Mouse (Mus musculus): ENCODE data around the gene Rpia. TPM values are rescaled to one million over a fixed set of nuclear protein-coding genes. Genes with fewer than 3 reads are reported as not detected.
A peak's percentile ranks its signal among the peaks of the same experiment; 100 is the strongest.

Gene Rpia
- polyA plus RNA-seq, 1 experiment from 2014 or later = 3.6 TPM

- peaks cover 29% of the 10 kb centered on the region for H3K4me1 ChIP-seq (replicated peaks)
- peak overlapping the region; percentile 82 for H3K4me3 ChIP-seq
- no peaks in the 10 kb centered on the region for H3K27me3 ChIP-seq
- no peak overlapping the region for H3K27ac ChIP-seq (replicated peaks)
- peak overlapping the region; percentile 71 for H3K4me2 ChIP-seq
- peaks cover 11% of the 10 kb centered on the region; the same call in 1 of the 2 replicates for H3K36me3 ChIP-seq
- ATAC-seq (ENCODE audit: low read depth) = peak; percentile 21
- WGBS = 39% methylated on average over 8 of the region's 8 CpGs
- H3K9me3 ChIP-seq = no peaks in the 10 kb centered on the region
- peak overlapping the region; percentile 67 for H3K9ac ChIP-seq
These were observed 612 bp upstream of the Rpia start for GRCm38 (mm10) chr6:70792644-70793043.

- WGBS = 8% methylated on average over 18 of the region's 18 CpGs
- Histone ChIP-seq H3K27me3 (no peaks in the 10 kb centered on the region), H3K9me3 (no peaks in the 10 kb centered on the region), H3K4me1 (replicated peaks) (peaks cover 39% of the 10 kb centered on the region), H3K9ac (peak overlapping the region; percentile 84), H3K27ac (replicated peaks) (peak overlapping the region; percentile 63), H3K4me3 (peak overlapping the region; percentile 82), H3K4me2 (peak overlapping the region; percentile 71), H3K36me3 (peaks cover 11% of the 10 kb centered on the region; the same call in 1 of the 2 replicates)
- ATAC-seq (ENCODE audit: low read depth) = peak; percentile 63
These were observed 925 bp downstream of the Rpia start for GRCm38 (mm10) chr6:70790852-70791761.

- Histone ChIP-seq H3K27ac (replicated peaks) (no peak overlapping the region), H3K9me3 (no peaks in the 10 kb centered on the region), H3K4me2 (peak overlapping the region; percentile 71), H3K4me3 (peak overlapping the region; percentile 82), H3K9ac (peak overlapping the region; percentile 84), H3K4me1 (replicated peaks) (peaks cover 45% of the 10 kb centered on the region), H3K27me3 (no peaks in the 10 kb centered on the region), H3K36me3 (peaks cover 13% of the 10 kb centered on the region; the same call in 1 of the 2 replicates)
- WGBS = 86% methylated on average over 9 of the region's 9 CpGs
- no peak for ATAC-seq (ENCODE audit: low read depth)
These were observed 1.9 kb downstream of the Rpia start for GRCm38 (mm10) chr6:70790034-70790650.

GRCm38 (mm10) chr6:70789134-70789533 is 2.9 kb downstream of the Rpia start:
- no peaks in the 10 kb centered on the region for H3K9me3 ChIP-seq
- peaks cover 45% of the 10 kb centered on the region for H3K4me1 ChIP-seq (replicated peaks)
- no peak overlapping the region for H3K4me2 ChIP-seq
- no peak overlapping the region for H3K4me3 ChIP-seq
- no peak overlapping the region for H3K9ac ChIP-seq
- peaks cover 21% of the 10 kb centered on the region; the same call in 1 of the 2 replicates for H3K36me3 ChIP-seq
- WGBS = 98% methylated on average over 3 of the region's 3 CpGs
- no peaks in the 10 kb centered on the region for H3K27me3 ChIP-seq
- no peak overlapping the region for H3K27ac ChIP-seq (replicated peaks)
- no peak for ATAC-seq (ENCODE audit: low read depth)

- Histone ChIP-seq H3K27ac (replicated peaks) (no peak overlapping the region), H3K27me3 (no peaks in the 10 kb centered on the region), H3K4me3 (no peak overlapping the region), H3K4me1 (replicated peaks) (peaks cover 40% of the 10 kb centered on the region), H3K4me2 (no peak overlapping the region), H3K36me3 (peaks cover 33% of the 10 kb centered on the region), H3K9ac (no peak overlapping the region), H3K9me3 (no peaks in the 10 kb centered on the region)
- WGBS = 74% methylated on average over 2 of the region's 2 CpGs
- ATAC-seq (ENCODE audit: low read depth) = no peak
These were observed 4.5 kb downstream of the Rpia start for GRCm38 (mm10) chr6:70787524-70787923.

GRCm38 (mm10) chr6:70785852-70786251 is 6.2 kb downstream of the Rpia start:
- Histone ChIP-seq H3K36me3 (peaks cover 37% of the 10 kb centered on the region), H3K27ac (replicated peaks) (peak overlapping the region; percentile 68), H3K9ac (no peak overlapping the region), H3K4me3 (no peak overlapping the region), H3K27me3 (no peaks in the 10 kb centered on the region), H3K9me3 (no peaks in the 10 kb centered on the region), H3K4me2 (peak overlapping the region; percentile 26; the same call in 1 of the 2 replicates), H3K4me1 (replicated peaks) (peaks cover 33% of the 10 kb centered on the region)
- 27% methylated on average over 3 of the region's 3 CpGs for WGBS
- ATAC-seq (ENCODE audit: low read depth) = peak; percentile 64

- Histone ChIP-seq H3K9me3 (no peaks in the 10 kb centered on the region), H3K36me3 (peaks cover 37% of the 10 kb centered on the region), H3K4me2 (peak overlapping the region; percentile 26; the same call in 1 of the 2 replicates), H3K27ac (replicated peaks) (no peak overlapping the region), H3K4me3 (0 out of 2 replicates have a peak overlapping the region, but pooled peaks have one; percentile 1), H3K4me1 (replicated peaks) (peaks cover 22% of the 10 kb centered on the region), H3K9ac (no peak overlapping the region), H3K27me3 (no peaks in the 10 kb centered on the region)
- WGBS = 89% methylated on average over 3 of the region's 3 CpGs
- ATAC-seq (ENCODE audit: low read depth) = no peak
These were observed 7.2 kb downstream of the Rpia start for GRCm38 (mm10) chr6:70784811-70785210.

GRCm38 (mm10) chr6:70781336-70781735 is 10.7 kb downstream of the Rpia start:
- Histone ChIP-seq H3K27me3 (no peaks in the 10 kb centered on the region), H3K4me1 (replicated peaks) (peaks cover 8% of the 10 kb centered on the region), H3K27ac (replicated peaks) (no peak overlapping the region), H3K36me3 (peaks cover 33% of the 10 kb centered on the region), H3K9me3 (no peaks in the 10 kb centered on the region), H3K4me3 (no peak overlapping the region), H3K4me2 (no peak overlapping the region), H3K9ac (no peak overlapping the region)
- 93% methylated on average over 2 of the region's 2 CpGs for WGBS
- no peak for ATAC-seq (ENCODE audit: low read depth)

GRCm38 (mm10) chr6:70774372-70774771 is 17.7 kb downstream of the Rpia start:
- no peak overlapping the region for H3K4me2 ChIP-seq
- H3K36me3 ChIP-seq = peaks cover 66% of the 10 kb centered on the region
- ATAC-seq (ENCODE audit: low read depth) = no peak
- no peak overlapping the region for H3K9ac ChIP-seq
- 0 out of 2 replicates have a peak, but pooled peaks cover 8% of the 10 kb centered on the region for H3K4me1 ChIP-seq (replicated peaks)
- H3K4me3 ChIP-seq = no peak overlapping the region
- H3K9me3 ChIP-seq = no peaks in the 10 kb centered on the region
- 40% methylated on average over 2 of the region's 2 CpGs for WGBS
- H3K27ac ChIP-seq (replicated peaks) = peak overlapping the region; percentile 54
- no peaks in the 10 kb centered on the region for H3K27me3 ChIP-seq

- H3K27me3 ChIP-seq = no peaks in the 10 kb centered on the region
- 86% methylated on average over 5 of the region's 5 CpGs for WGBS
- H3K9ac ChIP-seq = no peak overlapping the region
- 0 out of 2 replicates have a peak, but pooled peaks cover 8% of the 10 kb centered on the region for H3K4me1 ChIP-seq (replicated peaks)
- H3K4me2 ChIP-seq = no peak overlapping the region
- H3K4me3 ChIP-seq = no peak overlapping the region
- H3K36me3 ChIP-seq = peaks cover 70% of the 10 kb centered on the region
- no peak for ATAC-seq (ENCODE audit: low read depth)
- no peaks in the 10 kb centered on the region for H3K9me3 ChIP-seq
- H3K27ac ChIP-seq (replicated peaks) = peak overlapping the region; percentile 54
These were observed 18.3 kb downstream of the Rpia start for GRCm38 (mm10) chr6:70773769-70774168.

GRCm38 (mm10) chr6:70768769-70769168 is 23.3 kb downstream of the Rpia start:
- WGBS = 32% methylated on average over 6 of the region's 6 CpGs
- no peaks in the 10 kb centered on the region for H3K27me3 ChIP-seq
- no peak overlapping the region for H3K9ac ChIP-seq
- H3K9me3 ChIP-seq = no peaks in the 10 kb centered on the region
- H3K4me2 ChIP-seq = no peak overlapping the region
- 0 out of 2 replicates have a peak, but pooled peaks cover under 1% of the 10 kb centered on the region for H3K4me1 ChIP-seq (replicated peaks)
- peaks cover 81% of the 10 kb centered on the region for H3K36me3 ChIP-seq
- no peak overlapping the region for H3K27ac ChIP-seq (replicated peaks)
- peak; percentile 74; the same call in 1 of the 2 replicates for ATAC-seq (ENCODE audit: low read depth)
- no peak overlapping the region for H3K4me3 ChIP-seq

- H3K27ac ChIP-seq (replicated peaks) = no peak overlapping the region
- no peak overlapping the region for H3K4me2 ChIP-seq
- H3K27me3 ChIP-seq = no peaks in the 10 kb centered on the region
- no peaks in the 10 kb centered on the region for H3K9me3 ChIP-seq
- H3K4me3 ChIP-seq = no peak overlapping the region
- peaks cover 46% of the 10 kb centered on the region for H3K36me3 ChIP-seq
- ATAC-seq (ENCODE audit: low read depth) = no peak
- 90% methylated on average over 8 of the region's 8 CpGs for WGBS
- no peak overlapping the region for H3K9ac ChIP-seq
- H3K4me1 ChIP-seq (replicated peaks) = no peaks in the 10 kb centered on the region
These were observed 27.0 kb downstream of the Rpia start for GRCm38 (mm10) chr6:70765076-70765475.

Data from neural tube, embryonic 13.5 days (tissue).